Mouse (Mus musculus) liver, embryonic 13.5 days (tissue): ENCODE results near the gene Bola2. TPM values are rescaled to one million over a fixed set of nuclear protein-coding genes. Genes with fewer than 3 reads are reported as not detected.

Experiments
- ATAC-seq: fragments of 200-750 bp; cut with Nextera tagmentation; 2 replicates; pipeline ENCODE4 v1.8.0; 2017; ENCODE audit warnings: low read depth, mild to moderate bottlenecking, moderate number of reproducible peaks, moderate library complexity
- DNase-seq: peaks from one replicate; pipeline ENCODE4 v3.0.0; 2022
- H3K27ac ChIP-seq: fragments of 300-500 bp; sonication (generic); 2 replicates; pipeline ENCODE4 v1.5.1; 2015; ENCODE audit warnings: moderate library complexity, mild to moderate bottlenecking, inconsistent platforms
- H3K27me3 ChIP-seq: fragments of 300-500 bp; sonication (generic); 2 replicates; pipeline ENCODE4 v1.6.1; 2015; ENCODE audit warnings: mild to moderate bottlenecking, inconsistent platforms
- H3K36me3 ChIP-seq: fragments of 300-500 bp; sonication (generic); 2 replicates; pipeline ENCODE4 v1.6.1; 2015; ENCODE audit warnings: mild to moderate bottlenecking, inconsistent platforms
- H3K4me1 ChIP-seq: fragments of 300-500 bp; sonication (generic); replicated peaks from 2 replicates; pipeline ENCODE4 v1.6.1; 2015; ENCODE audit warnings: inconsistent platforms
- H3K4me2 ChIP-seq: fragments of 300-500 bp; sonication (generic); 2 replicates; pipeline ENCODE4 v1.6.1; 2015; ENCODE audit warnings: inconsistent platforms, mild to moderate bottlenecking, moderate library complexity
- H3K4me3 ChIP-seq: fragments of 300-500 bp; sonication (generic); replicated peaks from 2 replicates; pipeline ENCODE4 v1.5.1; 2015; ENCODE audit warnings: mild to moderate bottlenecking, inconsistent platforms
- H3K9ac ChIP-seq: fragments of 300-500 bp; sonication (generic); 2 replicates; pipeline ENCODE4 v1.6.1; 2015; ENCODE audit warnings: mild to moderate bottlenecking, inconsistent platforms
- H3K9me3 ChIP-seq: fragments of 300-500 bp; sonication (generic); replicated peaks from 2 replicates; pipeline ENCODE4 v1.6.1; 2016; ENCODE audit warnings: inconsistent platforms
- WGBS: fragments of 180-500 bp; shearing (Covaris S2); methylation state at CpG from one replicate; pipeline ENCODE4 v1.1.7; 2015; ENCODE audit not compliant: insufficient replicate concordance; 5-methylcytosine and 5-hydroxymethylcytosine counted together
- polyA plus RNA-seq: library from polyadenylated mRNA; unstranded; fragments of >200 nt; fragmentation: Nextera tagmentation; extraction: Ambion mirVana; gene quantifications from 2 replicates; pipeline ENCODE4 v1.2.1, GENCODE M21; 2015

Bola2 gene
- polyA plus RNA-seq, result 113 and 128 TPM in 2 replicates

DNA sequence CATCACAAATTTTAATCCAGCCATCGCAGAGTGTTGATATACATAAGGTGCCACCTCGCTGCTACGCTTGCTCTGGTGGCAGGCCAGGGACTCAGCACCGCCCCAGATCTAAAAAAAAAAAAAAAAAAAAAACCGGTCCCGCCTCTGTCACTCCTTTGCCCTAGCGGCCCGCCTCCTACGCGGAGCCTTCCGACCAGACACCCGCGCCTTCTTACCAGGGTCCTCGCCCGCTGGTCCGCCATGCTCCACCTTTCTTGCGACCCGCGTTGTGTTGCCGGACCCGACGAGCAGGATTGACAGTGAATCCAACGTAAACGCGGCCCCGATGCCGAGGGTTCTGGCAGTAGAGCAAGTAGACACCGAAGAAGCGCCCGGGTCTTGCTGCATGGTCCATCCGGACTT is at the start of gene Bola2:
Bola2 (plus strand) TSS at position 192 of the 402 bp plus-strand sequence.
- ATAC-seq, result peak; percentile 79
- DNase-seq, result peak; percentile 69
- H3K9ac ChIP-seq, result peak within 1 kb of the TSS; percentile 92
- H3K4me2 ChIP-seq, result peak within 1 kb of the TSS; percentile 97
- H3K27me3 ChIP-seq, result no peaks in the 10 kb centered on the region
- peak within 1 kb of the TSS; percentile 91 for H3K4me3 ChIP-seq
- no peaks in the 10 kb centered on the region for H3K9me3 ChIP-seq
- peak within 1 kb of the TSS; percentile 90 for H3K27ac ChIP-seq
- peaks cover 52% of the 10 kb centered on the region for H3K4me1 ChIP-seq
- H3K36me3 ChIP-seq, result peaks cover 50% of the 10 kb centered on the region
- WGBS, result under 1% methylated on average over 31 of the region's 31 CpGs

DNA sequence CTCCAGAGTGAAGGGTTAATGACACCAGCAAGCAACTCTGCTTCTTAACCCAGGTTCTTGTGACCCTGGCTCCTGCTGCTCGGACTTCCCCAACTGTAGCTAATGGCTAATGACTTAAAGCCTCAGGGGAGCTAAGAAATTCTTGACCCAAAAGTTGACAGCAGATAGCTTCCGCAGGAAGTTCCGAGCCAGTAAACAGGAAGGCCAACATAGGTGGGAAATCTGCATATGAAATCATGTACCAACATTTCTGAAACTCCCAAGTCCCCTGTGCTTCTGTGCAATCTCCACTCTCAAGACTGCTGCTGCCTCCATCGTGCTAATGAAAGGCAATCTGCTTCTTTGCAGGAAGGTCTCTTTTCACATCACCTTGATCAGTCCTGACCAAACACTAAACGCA is 49.5 kb upstream of the Bola2 start:
- WGBS, result 48% methylated on average over 5 of the region's 5 CpGs
- Histone ChIP-seq H3K4me1 (peaks cover 25% of the 10 kb centered on the region), H3K4me3 (no peak overlapping the region), H3K27ac (no peak overlapping the region), H3K9ac (no peak overlapping the region), H3K4me2 (no peak overlapping the region), H3K36me3 (no peaks in the 10 kb centered on the region), H3K27me3 (no peaks in the 10 kb centered on the region), H3K9me3 (no peaks in the 10 kb centered on the region)
- DNase-seq, result no peak
- ATAC-seq, result no peak

DNA sequence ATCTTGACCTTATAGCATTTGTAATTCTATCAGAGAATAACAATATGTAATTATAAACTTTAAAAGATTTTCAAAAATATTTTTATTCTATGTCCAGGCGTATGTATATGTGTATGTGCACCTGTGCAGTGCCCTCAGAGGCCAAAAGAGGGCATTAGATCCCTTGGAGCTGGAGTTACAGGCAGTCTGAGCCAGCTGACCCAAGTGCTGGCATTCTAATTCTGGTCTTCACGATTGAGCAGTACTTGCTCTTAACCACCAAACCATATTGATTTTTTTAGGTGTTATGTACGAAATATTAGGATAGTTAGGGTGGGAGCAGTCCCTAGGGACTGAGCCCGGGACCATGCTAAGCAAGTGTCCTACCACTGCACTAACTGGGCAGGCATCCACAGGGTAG is 46.7 kb upstream of the Bola2 start:
- Histone ChIP-seq H3K4me3 (peak overlapping the region; percentile 71), H3K9me3 (no peaks in the 10 kb centered on the region), H3K36me3 (no peaks in the 10 kb centered on the region), H3K27ac (no peak overlapping the region; the same call in 1 of the 2 replicates), H3K4me1 (peaks cover 48% of the 10 kb centered on the region), H3K4me2 (peak overlapping the region; percentile 83), H3K9ac (peak overlapping the region; percentile 80; the same call in 1 of the 2 replicates), H3K27me3 (no peaks in the 10 kb centered on the region)
- 60% methylated on average over 4 of the region's 4 CpGs for WGBS
- ATAC-seq (no peak), DNase-seq (no peak)

DNA sequence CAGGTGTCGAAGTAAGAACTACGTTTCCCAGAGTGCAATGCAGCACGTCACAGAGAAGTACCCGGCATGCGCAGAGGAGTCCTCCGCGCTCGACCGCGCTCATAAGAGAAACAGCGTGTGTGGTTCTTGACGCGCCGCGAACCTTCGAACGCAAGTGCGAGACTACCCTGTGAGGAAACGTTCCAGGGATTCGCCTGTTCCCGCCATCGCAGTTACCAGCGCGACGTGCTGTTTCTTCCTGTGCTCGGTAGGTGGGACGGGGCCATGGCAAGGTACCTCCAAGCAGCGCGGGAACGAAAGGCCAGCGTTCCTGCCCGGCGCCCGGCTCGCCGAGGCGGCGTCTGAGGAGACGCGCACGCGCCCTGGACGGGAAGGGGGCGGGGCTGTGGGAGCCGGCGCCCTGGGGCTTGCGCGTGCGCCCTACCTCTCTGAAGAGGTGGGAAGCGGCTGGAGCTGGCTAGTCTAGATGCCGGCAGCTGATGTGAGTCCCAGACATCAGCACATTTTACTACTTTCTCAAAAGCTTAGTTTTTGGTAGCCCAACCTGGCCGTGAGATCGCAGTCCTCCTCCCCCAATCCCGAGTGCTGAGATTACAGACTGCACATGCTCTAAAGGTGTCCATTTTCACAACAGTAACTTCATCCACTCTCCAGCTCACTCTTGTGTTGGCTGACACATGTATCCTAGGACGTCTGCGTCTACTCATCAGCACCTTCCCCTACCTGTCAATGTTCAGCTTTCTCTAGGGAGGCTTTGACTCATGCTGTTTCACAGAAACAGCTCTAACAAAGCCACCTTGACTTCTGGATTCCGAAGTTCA is 45.8 kb upstream of the Bola2 start, which contains the start of gene Sgf29:
Sgf29 (plus strand) TSS at position 79 of the 821 bp plus-strand sequence.
- Histone ChIP-seq H3K36me3 (no peaks in the 10 kb centered on the region), H3K4me3 (peak within 1 kb of the TSS; percentile 71), H3K27ac (peak within 1 kb of the TSS; percentile 96), H3K9me3 (no peaks in the 10 kb centered on the region), H3K9ac (peak within 1 kb of the TSS; percentile 80), H3K4me1 (peaks cover 55% of the 10 kb centered on the region), H3K27me3 (no peaks in the 10 kb centered on the region), H3K4me2 (peak within 1 kb of the TSS; percentile 83)
- DNase-seq (peak; percentile 89), ATAC-seq (peak; percentile 97)
- 1% methylated on average over 57 of the region's 57 CpGs for WGBS

DNA sequence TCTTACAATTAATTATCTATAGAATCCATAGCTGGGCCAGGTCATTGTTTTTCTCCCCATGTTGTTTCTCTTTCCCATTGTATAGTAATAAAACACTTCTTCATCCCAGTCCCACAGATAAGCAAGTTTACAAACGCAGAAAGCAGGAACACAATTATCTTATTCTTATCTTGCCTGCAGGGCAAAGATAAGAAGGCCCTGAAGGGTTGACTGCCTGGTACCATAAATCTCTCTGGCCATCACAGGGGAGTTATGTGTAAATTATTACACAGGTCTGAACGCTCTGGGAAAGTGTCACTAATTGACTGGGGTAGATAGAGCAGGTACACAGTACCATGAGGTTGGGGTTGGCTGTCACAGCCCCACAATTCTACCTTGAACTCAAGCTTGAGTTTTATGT is 44.3 kb upstream of the Bola2 start:
- ATAC-seq, result peak; percentile 39
- no peaks in the 10 kb centered on the region for H3K9me3 ChIP-seq
- H3K36me3 ChIP-seq, result no peaks in the 10 kb centered on the region
- peak; percentile 18 for DNase-seq
- peak overlapping the region; percentile 50 for H3K9ac ChIP-seq
- H3K27me3 ChIP-seq, result no peaks in the 10 kb centered on the region
- peak overlapping the region; percentile 83 for H3K4me2 ChIP-seq
- WGBS, result 7% methylated on average over 2 of the region's 2 CpGs
- H3K4me3 ChIP-seq, result peak overlapping the region; percentile 71; the same call in 1 of the 2 replicates
- peak overlapping the region; percentile 96 for H3K27ac ChIP-seq
- H3K4me1 ChIP-seq, result peaks cover 61% of the 10 kb centered on the region

GRCm38 (mm10) chr7:126653991-126654390 is 41.2 kb upstream of the Bola2 start:
- H3K27ac ChIP-seq, result no peak overlapping the region
- H3K4me1 ChIP-seq, result peaks cover 76% of the 10 kb centered on the region
- no peaks in the 10 kb centered on the region for H3K9me3 ChIP-seq
- H3K27me3 ChIP-seq, result no peaks in the 10 kb centered on the region
- WGBS, result 54% methylated on average over 2 of the region's 2 CpGs
- H3K4me3 ChIP-seq, result no peak overlapping the region
- ATAC-seq (no peak), DNase-seq (no peak)
- H3K4me2 ChIP-seq, result no peak overlapping the region
- no peak overlapping the region for H3K9ac ChIP-seq
- no peaks in the 10 kb centered on the region for H3K36me3 ChIP-seq

GRCm38 (mm10) chr7:126655695-126656094 is 39.5 kb upstream of the Bola2 start:
- Histone ChIP-seq H3K4me1 (peaks cover 65% of the 10 kb centered on the region), H3K27ac (peak overlapping the region; percentile 59), H3K4me2 (no peak overlapping the region)

DNA sequence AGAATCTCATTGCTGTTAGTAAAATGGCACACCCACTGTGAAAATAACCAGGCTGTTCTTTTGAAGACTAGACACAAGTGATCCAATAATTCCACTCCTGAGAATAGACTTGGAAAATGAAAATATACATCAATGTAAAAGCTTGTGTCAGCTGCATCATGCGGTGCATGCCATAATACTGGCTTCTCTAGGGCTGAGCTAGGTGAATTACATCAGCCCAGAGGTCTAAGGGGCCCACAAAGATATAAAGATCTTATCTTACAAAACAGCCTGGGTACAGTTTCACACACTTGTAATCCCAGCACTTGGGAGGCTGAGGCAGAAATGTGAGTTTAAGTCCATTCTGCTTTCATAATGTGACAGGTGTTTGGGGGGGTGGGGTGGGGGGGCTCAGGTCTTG is 37.7 kb upstream of the Bola2 start:
- Histone ChIP-seq H3K4me3 (no peak overlapping the region), H3K4me2 (no peak overlapping the region), H3K36me3 (peaks cover 2% of the 10 kb centered on the region; the same call in 1 of the 2 replicates), H3K4me1 (peaks cover 49% of the 10 kb centered on the region), H3K27me3 (no peaks in the 10 kb centered on the region), H3K9me3 (no peaks in the 10 kb centered on the region), H3K9ac (no peak overlapping the region), H3K27ac (no peak overlapping the region)
- 73% methylated on average over 1 of the region's 1 CpGs for WGBS
- ATAC-seq (no peak), DNase-seq (no peak)

More at GRCm38 (mm10) chr7:126655695-126656094, 39.5 kb upstream of the Bola2 start:
- no peak overlapping the region for H3K9ac ChIP-seq
- H3K4me3 ChIP-seq, result no peak overlapping the region
- ATAC-seq, result 0 out of 2 replicates have a peak, but pooled peaks have one; percentile 13
- H3K27me3 ChIP-seq, result no peaks in the 10 kb centered on the region
- H3K9me3 ChIP-seq, result no peaks in the 10 kb centered on the region
- 60% methylated on average over 3 of the region's 3 CpGs for WGBS
- no peak for DNase-seq
- no peaks in the 10 kb centered on the region for H3K36me3 ChIP-seq

- DNase-seq, result no peak
- Histone ChIP-seq H3K4me2 (no peak overlapping the region), H3K9me3 (no peaks in the 10 kb centered on the region), H3K9ac (no peak overlapping the region), H3K4me1 (peaks cover 40% of the 10 kb centered on the region), H3K36me3 (peaks cover 23% of the 10 kb centered on the region), H3K27me3 (no peaks in the 10 kb centered on the region), H3K4me3 (no peak overlapping the region), H3K27ac (no peak overlapping the region)
- WGBS, result 78% methylated on average over 3 of the region's 3 CpGs
- no peak for ATAC-seq
These were observed 35.4 kb upstream of the Bola2 start for GRCm38 (mm10) chr7:126659771-126660170.

DNA sequence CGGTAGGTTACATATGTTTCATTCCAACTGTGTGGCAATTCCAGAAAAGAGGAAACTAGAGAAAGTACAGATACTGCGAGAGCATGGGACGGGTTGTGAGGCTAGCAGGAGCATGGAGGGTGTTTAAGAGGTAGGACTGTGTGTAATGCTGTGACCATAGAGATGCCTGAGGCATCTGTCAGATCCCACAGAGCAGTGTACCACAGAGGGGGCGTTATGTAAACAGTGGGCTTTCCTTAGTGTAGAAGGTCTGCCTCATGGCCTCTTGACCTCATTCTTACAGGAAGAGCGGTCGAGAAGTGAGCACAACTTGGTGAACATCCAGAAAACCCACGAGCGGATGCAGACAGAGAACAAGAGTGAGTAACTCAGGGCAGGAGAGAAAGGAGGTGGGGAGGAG is 31.6 kb upstream of the Bola2 start:
- peaks cover 57% of the 10 kb centered on the region for H3K36me3 ChIP-seq
- no peak for DNase-seq

DNA sequence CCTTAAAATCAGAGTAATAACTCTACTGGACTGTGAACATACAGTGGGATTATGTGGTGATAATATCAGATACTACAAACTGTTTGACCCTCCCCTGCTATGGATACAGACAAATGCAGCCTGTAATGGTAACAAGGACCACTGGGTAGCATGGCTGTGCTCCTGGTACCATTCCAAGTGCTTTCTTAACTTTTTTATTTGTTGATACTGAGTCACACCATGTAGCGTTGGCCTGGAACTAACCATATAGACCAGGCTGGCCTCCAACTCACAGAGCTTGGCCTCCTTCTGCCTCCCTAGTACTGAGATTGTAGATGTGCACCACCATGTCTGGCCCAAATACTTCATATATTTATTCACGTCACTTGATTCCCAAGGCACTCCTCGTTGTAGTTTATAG is 29.9 kb upstream of the Bola2 start:
- Histone ChIP-seq H3K4me1 (peaks cover 12% of the 10 kb centered on the region; the same call in 1 of the 2 replicates), H3K4me3 (no peak overlapping the region), H3K27ac (no peak overlapping the region), H3K36me3 (peaks cover 63% of the 10 kb centered on the region), H3K4me2 (no peak overlapping the region), H3K27me3 (no peaks in the 10 kb centered on the region), H3K9ac (no peak overlapping the region), H3K9me3 (no peaks in the 10 kb centered on the region)
- WGBS, result 90% methylated on average over 3 of the region's 3 CpGs
- ATAC-seq (no peak), DNase-seq (no peak)

More for the DNA sequence above, 31.6 kb upstream of the Bola2 start:
- H3K9me3 ChIP-seq, result no peaks in the 10 kb centered on the region
- no peak overlapping the region for H3K9ac ChIP-seq
- H3K4me2 ChIP-seq, result no peak overlapping the region
- no peak overlapping the region for H3K4me3 ChIP-seq
- no peaks in the 10 kb centered on the region for H3K27me3 ChIP-seq
- peaks cover 12% of the 10 kb centered on the region; the same call in 1 of the 2 replicates for H3K4me1 ChIP-seq
- 80% methylated on average over 8 of the region's 8 CpGs for WGBS
- H3K27ac ChIP-seq, result no peak overlapping the region
- ATAC-seq, result no peak; the same call in 1 of the 2 replicates
